Mouse (Mus musculus) ES-CJ7 (cell line): Measurements from ENCODE around the gene Asic2.

ENCODE experiments used
- DNase-seq: peaks from one replicate; pipeline ENCODE4 v3.0.0; 2011; ENCODE audit warnings: low read depth, low spot score

Asic2 gene

GRCm38 (mm10) chr11:80856827-80857226, 1111.4 kb downstream of the Asic2 start:
- DNase-seq: no peak

DNA sequence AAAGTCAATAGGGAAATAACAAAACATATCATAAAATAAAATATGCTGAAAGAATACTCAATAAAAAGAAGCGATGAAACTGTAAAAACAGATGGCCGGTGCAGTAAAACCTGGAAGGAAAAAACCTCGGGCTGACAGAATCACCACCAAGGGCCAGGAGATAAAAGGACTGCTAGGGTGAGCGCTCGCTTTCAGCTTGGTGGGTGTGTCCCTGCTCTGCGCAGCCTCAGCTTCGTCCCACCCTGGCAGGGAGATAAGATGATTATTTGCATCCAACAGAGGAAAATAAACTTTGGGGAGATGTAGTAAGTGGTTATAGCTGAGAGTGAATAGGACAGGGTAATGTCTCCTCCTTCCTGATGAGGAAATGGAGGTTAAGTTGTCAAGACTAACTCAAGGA, 1113.3 kb downstream of the Asic2 start:
- no peak for DNase-seq

GRCm38 (mm10) chr11:80854430-80854829, 1113.8 kb downstream of the Asic2 start:
- no peak for DNase-seq

DNA sequence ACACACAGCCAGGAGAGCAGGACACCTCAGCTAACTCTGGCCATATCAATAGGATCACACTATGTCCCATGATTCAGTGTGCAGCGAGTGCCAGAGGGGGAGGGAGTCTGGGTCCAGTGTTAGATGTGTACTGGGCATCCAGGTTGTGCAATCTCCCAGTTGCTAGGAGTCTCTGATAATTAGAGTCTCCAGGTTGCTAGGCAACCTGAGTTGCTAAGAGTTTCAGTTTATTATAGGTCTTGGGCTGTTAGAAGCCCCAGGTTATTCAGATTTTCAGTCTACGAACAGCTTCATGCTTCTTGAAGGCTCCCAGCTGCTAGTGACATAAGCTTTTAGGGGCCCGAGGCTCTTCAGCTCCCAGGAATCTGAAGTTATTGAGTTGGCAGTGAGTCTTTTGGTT, 1115.2 kb downstream of the Asic2 start:
- no peak for DNase-seq

DNA sequence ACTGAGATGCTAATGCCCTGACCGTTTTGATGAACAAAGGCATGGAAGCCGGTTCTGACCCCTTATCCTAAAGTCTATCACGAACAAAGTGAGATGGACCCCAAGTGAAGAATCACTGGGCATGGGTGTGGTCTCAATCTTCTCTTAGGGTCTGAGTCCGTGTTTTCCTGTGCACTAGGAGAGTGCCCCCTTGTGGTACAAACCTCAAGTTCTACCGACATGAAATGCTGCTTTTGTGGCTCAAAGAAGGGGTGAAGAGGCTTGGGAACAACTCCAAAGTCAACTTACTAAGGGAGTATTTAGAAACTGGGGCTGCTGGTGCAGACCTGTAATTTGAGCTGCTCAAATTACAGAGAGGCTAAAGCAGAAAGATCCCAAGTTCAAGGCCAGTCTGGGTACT, 1116.4 kb downstream of the Asic2 start:
- DNase-seq: peak; percentile 72

GRCm38 (mm10) chr11:80848131-80848530, 1120.1 kb downstream of the Asic2 start:
- DNase-seq: no peak

- DNase-seq: no peak
Measured at GRCm38 (mm10) chr11:80846115-80846514, 1122.1 kb downstream of the Asic2 start.

- no peak for DNase-seq
Measured at GRCm38 (mm10) chr11:80845486-80845885, 1122.8 kb downstream of the Asic2 start.

DNA sequence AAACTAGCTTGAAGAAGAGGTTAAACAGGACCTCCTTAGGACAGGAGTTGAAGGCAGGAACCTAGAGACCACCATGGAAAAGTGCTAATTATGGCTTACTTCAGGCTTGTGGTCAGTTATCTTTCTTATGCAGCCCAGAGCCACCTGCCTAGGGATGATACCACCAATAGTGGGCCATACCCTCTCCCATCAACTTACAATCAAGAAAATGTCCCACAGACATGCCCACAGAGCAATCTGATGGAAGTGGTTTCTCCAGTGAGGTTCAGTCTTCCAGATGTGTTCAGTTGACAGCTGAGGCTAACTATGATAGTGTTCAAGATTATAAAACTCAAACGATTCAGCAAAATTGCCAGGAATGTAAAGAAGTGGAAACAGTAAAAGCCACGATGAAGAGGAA, 1124.8 kb downstream of the Asic2 start:
- no peak for DNase-seq

- no peak for DNase-seq
Measured at GRCm38 (mm10) chr11:80838724-80839123, 1129.5 kb downstream of the Asic2 start.

DNA sequence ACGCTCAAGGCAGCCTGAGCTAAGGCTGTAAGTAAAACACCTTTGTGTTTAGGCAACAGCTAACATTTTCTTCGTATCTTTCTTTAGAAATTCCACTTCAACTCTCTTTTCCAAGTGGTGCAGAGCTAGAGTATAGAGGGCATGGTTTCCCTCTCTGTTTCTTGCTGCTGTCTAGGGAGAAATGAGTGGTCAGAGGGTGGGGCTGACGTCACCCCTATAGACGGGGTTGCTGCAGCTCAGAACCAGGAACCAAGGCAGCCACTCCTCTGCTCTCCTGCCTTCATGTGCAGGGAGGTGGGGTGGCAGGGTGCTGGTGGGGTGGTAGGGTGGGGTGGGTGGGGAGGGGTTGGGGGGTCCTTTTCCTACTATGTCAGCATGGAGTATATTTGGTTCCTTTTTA, 1132.4 kb downstream of the Asic2 start:
- no peak for DNase-seq

DNA sequence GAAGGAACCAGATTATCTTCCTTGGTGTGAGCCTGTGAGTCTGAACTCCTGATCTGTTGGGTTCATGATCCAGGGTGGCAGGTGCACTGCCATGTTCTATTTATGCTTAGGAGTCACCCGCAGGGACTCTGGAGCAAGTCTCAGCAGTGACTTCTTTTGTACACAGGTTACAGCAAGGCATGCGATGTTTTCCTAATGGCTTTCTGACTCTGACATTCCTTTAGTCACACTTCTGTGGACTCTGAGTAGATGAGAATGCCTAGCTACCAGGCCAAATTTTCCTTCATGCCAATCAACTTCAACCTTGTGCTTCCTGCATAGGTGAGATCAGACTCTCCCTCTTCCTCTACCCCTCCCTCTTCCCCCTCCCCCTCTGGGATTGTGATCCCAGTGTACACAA, 1132.9 kb downstream of the Asic2 start:
- no peak for DNase-seq
